Mouse (Mus musculus) limb, embryonic 11.5 days (tissue): ENCODE results near the gene Ypel2. TPM values are rescaled to one million over a fixed set of nuclear protein-coding genes. Genes with fewer than 3 reads are reported as not detected.
A peak's percentile ranks its signal among the peaks of the same experiment; 100 is the strongest.

ENCODE experiments used
- ATAC-seq: fragments of 200-750 bp; cut with Nextera tagmentation; 2 replicates; pipeline ENCODE4 v1.8.0; 2017; ENCODE audit warnings: low read depth; ENCODE audit not compliant: insufficient number of reproducible peaks, low FRiP score, low TSS enrichment
- DNase-seq: peaks from one replicate; pipeline ENCODE4 v3.0.0-alpha.2; 2015; ENCODE audit warnings: low spot score
- H3K27ac ChIP-seq: fragments of 300-500 bp; sonication (generic); replicated peaks from 2 replicates; pipeline ENCODE4 v1.5.1; 2014; ENCODE audit warnings: low read depth, mild to moderate bottlenecking, low read length
- H3K27me3 ChIP-seq: fragments of 300-500 bp; sonication (generic); 2 replicates; pipeline ENCODE4 v1.6.1; 2014; ENCODE audit warnings: mild to moderate bottlenecking, low read length, mixed read lengths; ENCODE audit not compliant: control insufficient read depth, insufficient read depth
- H3K36me3 ChIP-seq: fragments of 300-500 bp; sonication (generic); 2 replicates; pipeline ENCODE4 v1.6.1; 2014; ENCODE audit warnings: mild to moderate bottlenecking, low read length, moderate library complexity, mixed read lengths; ENCODE audit not compliant: control insufficient read depth, insufficient read depth
- H3K4me1 ChIP-seq: fragments of 300-500 bp; sonication (generic); 2 replicates; pipeline ENCODE4 v1.6.1; 2014; ENCODE audit warnings: low read length, mixed read lengths; ENCODE audit not compliant: control insufficient read depth, insufficient read depth
- H3K4me2 ChIP-seq: fragments of 300-500 bp; sonication (generic); 2 replicates; pipeline ENCODE4 v1.6.1; 2014; ENCODE audit warnings: low read depth, mild to moderate bottlenecking, moderate library complexity; ENCODE audit not compliant: severe bottlenecking
- H3K4me3 ChIP-seq: fragments of 300-500 bp; sonication (generic); 2 replicates; pipeline ENCODE4 v1.5.1; 2014; ENCODE audit warnings: low read depth, low read length
- H3K9ac ChIP-seq: fragments of 300-500 bp; sonication (generic); 2 replicates; pipeline ENCODE4 v1.6.1; 2014; ENCODE audit warnings: mild to moderate bottlenecking, low read length
- H3K9me3 ChIP-seq: fragments of 300-500 bp; sonication (generic); 2 replicates; pipeline ENCODE4 v1.6.1; 2016; ENCODE audit warnings: low read length; ENCODE audit not compliant: control insufficient read depth
- WGBS: fragments of 180-500 bp; shearing (Covaris S2); extraction: QIAGEN DNeasy Blood & Tissue Kit; methylation state at CpG from one replicate; pipeline ENCODE4 v1.1.7; 2014; 5-methylcytosine and 5-hydroxymethylcytosine counted together
- polyA plus RNA-seq: library from polyadenylated mRNA; unstranded; fragments of >200 nt; fragmentation: Nextera tagmentation; extraction: Ambion mirVana; gene quantifications from 2 replicates; pipeline ENCODE4 v1.2.1, GENCODE M21; 2014

The Ypel2 gene
- polyA plus RNA-seq, 1 experiment from 2014 or later: 7.0 TPM

DNA sequence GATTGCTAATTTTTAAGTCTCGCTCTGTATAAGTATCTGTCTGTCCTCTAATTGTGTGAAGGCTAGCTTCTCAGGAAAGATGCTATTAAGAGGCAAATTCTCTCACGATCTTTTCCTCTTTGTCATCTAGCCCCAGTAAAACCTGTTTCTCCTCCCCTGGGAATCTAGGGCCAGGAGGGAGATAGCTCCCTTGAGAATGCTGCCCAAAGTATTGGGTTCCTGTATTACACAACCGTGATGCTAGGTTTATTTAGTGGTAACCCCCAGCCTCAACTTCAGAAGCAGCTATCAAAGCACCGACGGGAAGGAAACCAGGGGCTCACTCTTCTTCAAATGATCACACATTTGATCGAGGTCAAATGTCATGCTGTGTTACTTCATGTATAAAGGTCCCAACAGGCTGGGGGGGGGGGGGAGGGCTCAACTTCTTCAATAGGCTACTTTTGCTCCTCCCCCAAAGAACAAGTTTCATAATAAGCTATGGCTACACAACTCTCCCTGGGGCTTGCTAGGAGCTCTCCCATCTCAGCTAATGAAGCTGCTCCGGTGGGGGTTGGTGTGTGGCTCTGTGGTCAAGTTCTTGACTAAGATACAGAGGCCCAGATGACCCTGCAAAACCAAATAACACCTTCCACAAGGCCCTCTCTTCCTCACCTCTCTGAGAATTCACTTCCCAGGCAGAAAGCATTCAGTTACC lies 22.3 kb downstream of the Ypel2 start:
- ATAC-seq (no peak), DNase-seq (no peak)
- no peaks in the 10 kb centered on the region for H3K27me3 ChIP-seq
- 0 out of 2 replicates have a peak overlapping the region, but pooled peaks have one; percentile 3 for H3K27ac ChIP-seq
- H3K4me3 ChIP-seq: no peak overlapping the region
- no peaks in the 10 kb centered on the region; the same call in 1 of the 2 replicates for H3K36me3 ChIP-seq
- H3K4me2 ChIP-seq: no peak overlapping the region
- H3K9me3 ChIP-seq: no peaks in the 10 kb centered on the region
- peaks cover 33% of the 10 kb centered on the region for H3K4me1 ChIP-seq
- 71% methylated on average over 7 of the region's 7 CpGs for WGBS
- H3K9ac ChIP-seq: no peak overlapping the region

DNA sequence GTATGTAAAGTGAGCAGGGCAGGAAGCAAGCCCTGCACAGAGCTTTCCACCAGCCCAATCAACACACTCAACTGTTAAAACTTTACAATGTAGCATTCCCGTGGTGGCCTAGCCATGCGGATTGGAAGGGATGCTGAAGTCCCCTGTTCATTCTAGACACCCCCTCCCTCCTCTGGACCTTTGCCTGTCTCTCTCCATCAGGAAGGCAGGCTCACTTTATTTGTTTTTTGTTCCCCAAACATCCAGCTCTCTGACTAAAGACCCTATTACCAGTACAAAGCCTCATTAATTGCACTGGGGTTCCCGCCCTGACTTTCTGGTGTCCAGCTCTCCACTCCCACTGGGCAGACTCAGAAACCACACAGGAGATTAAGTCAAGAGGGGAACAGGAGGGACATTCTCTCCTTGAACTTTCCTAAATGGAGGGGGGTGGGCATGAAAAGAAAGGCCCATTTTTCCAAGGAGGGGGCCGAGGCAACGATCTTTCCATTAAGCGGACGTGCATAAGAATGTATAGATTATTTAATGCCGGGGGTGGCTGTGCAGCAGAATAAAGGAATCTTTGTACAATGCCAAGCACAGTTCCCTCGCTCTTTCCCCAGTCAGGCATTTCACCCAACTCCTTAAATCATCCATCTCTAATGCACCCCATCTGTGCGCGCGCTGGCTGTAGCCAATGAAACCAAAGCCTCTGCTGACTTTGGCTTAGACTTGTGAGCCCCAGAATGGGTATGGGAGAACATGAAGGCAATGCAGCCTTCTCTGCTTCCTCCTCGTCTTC lies 24.3 kb downstream of the Ypel2 start:
- ATAC-seq (peak; percentile 79), DNase-seq (peak; percentile 79)
- Histone ChIP-seq H3K27me3 (no peaks in the 10 kb centered on the region), H3K4me1 (peaks cover 33% of the 10 kb centered on the region), H3K9me3 (no peaks in the 10 kb centered on the region), H3K36me3 (no peaks in the 10 kb centered on the region; the same call in 1 of the 2 replicates), H3K9ac (no peak overlapping the region), H3K4me3 (no peak overlapping the region), H3K27ac (peak overlapping the region; percentile 90), H3K4me2 (peak overlapping the region; percentile 5)
- WGBS: 44% methylated on average over 13 of the region's 13 CpGs

DNA sequence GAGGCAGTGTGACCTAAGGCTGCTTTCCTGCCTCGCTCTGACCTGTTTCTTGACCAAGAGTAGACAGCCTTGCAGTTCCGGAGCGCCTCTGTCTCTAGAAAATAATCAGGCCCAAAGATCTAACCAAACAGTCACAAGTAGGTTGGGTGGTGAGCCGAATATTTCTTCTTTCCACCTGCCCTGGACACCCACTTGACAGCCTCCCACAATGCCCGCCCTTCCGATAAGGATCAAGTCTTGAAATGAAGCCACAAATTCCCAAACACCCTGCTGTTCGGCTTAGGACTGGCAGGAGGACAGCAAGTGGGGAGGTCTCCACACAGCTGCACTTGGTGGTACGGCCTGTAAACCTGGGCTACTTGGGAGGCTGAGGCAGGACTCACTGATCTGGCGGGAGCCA lies 26.0 kb downstream of the Ypel2 start:
- WGBS: 90% methylated on average over 9 of the region's 9 CpGs
- Histone ChIP-seq H3K4me3 (no peak overlapping the region), H3K27ac (peak overlapping the region; percentile 90)

DNA sequence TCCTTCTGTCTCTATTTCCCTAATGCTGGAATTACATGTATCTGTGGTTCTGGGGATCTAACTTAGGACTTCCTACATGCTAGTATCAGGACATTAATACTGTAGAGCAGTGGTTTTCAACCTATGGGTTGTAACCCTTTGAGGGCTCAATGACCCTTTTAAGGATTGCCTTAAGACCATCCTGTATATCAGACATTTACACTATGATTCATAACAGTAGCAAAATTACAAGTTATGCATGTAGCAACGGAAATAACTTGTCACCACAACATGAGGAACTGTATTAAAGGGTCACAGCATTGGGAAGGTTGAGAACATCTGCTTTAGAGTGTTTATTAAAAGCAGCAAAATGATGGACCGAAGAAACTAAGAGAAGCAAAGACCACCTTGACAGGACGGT lies 26.8 kb downstream of the Ypel2 start:
- no peak overlapping the region for H3K4me3 ChIP-seq
- DNase-seq (no peak), ATAC-seq (no peak)
- no peaks in the 10 kb centered on the region; the same call in 1 of the 2 replicates for H3K36me3 ChIP-seq
- no peak overlapping the region for H3K27ac ChIP-seq
- no peak overlapping the region for H3K4me2 ChIP-seq
- no peaks in the 10 kb centered on the region for H3K9me3 ChIP-seq
- WGBS: 94% methylated on average over 3 of the region's 3 CpGs
- peaks cover 26% of the 10 kb centered on the region for H3K4me1 ChIP-seq
- no peak overlapping the region for H3K9ac ChIP-seq
- H3K27me3 ChIP-seq: no peaks in the 10 kb centered on the region

More for the DNA sequence above, 26.0 kb downstream of the Ypel2 start:
- peaks cover 29% of the 10 kb centered on the region for H3K4me1 ChIP-seq
- no peak for DNase-seq
- H3K9me3 ChIP-seq: no peaks in the 10 kb centered on the region
- H3K27me3 ChIP-seq: no peaks in the 10 kb centered on the region
- H3K36me3 ChIP-seq: no peaks in the 10 kb centered on the region; the same call in 1 of the 2 replicates
- no peak overlapping the region for H3K9ac ChIP-seq
- no peak overlapping the region for H3K4me2 ChIP-seq
- ATAC-seq: no peak

DNA sequence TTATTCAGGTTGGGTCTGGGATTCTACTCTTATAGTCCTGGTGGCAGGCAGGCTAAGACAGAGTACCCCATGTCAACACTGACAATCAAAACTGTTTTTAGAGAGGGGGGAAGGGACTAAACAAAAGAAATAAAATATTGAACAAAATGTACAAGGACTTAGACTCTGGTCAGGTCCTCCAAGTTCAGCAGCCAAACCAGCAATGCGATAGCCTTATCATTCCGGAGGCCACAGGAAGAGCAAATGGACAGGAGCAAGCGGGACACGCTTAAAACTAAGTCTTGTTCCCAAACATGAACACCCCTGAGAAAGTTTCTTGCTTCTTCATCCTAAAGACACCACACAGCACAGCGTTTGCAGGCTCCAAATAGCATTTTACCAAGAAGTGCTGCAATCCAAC lies 28.4 kb downstream of the Ypel2 start:
- Histone ChIP-seq H3K27ac (no peak overlapping the region), H3K4me1 (peaks cover 27% of the 10 kb centered on the region), H3K9ac (no peak overlapping the region)

DNA sequence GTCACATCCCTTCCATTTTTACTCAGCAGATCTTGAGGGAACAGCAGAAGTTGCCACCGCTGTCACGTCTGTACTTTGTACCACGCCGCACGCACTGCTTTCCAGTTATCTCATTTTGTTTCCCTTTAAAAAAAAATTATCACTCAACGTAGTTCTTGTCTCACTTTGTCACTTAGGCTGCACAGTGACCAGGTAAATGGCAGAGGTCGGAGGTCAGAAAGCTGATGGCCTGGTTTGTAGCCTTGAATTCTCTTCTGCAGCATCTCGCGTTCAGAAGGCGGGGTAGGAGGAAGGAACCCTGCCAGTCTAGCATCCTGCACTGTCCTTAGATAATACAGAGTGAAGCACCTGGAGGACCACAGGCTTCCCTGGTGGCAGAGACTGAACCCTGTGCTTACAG lies 29.8 kb downstream of the Ypel2 start:
- no peak overlapping the region for H3K4me2 ChIP-seq
- ATAC-seq (no peak), DNase-seq (no peak)
- WGBS: 91% methylated on average over 10 of the region's 10 CpGs
- no peak overlapping the region for H3K27ac ChIP-seq
- H3K4me1 ChIP-seq: peaks cover 32% of the 10 kb centered on the region
- H3K4me3 ChIP-seq: no peak overlapping the region
- H3K9me3 ChIP-seq: no peaks in the 10 kb centered on the region
- H3K27me3 ChIP-seq: no peaks in the 10 kb centered on the region
- no peak overlapping the region for H3K9ac ChIP-seq
- no peaks in the 10 kb centered on the region; the same call in 1 of the 2 replicates for H3K36me3 ChIP-seq

More for the DNA sequence above, 28.4 kb downstream of the Ypel2 start:
- Histone ChIP-seq H3K4me3 (no peak overlapping the region), H3K9me3 (no peaks in the 10 kb centered on the region), H3K36me3 (no peaks in the 10 kb centered on the region; the same call in 1 of the 2 replicates), H3K27me3 (no peaks in the 10 kb centered on the region), H3K4me2 (no peak overlapping the region)
- WGBS: 95% methylated on average over 5 of the region's 5 CpGs
- DNase-seq (no peak), ATAC-seq (no peak)

DNA sequence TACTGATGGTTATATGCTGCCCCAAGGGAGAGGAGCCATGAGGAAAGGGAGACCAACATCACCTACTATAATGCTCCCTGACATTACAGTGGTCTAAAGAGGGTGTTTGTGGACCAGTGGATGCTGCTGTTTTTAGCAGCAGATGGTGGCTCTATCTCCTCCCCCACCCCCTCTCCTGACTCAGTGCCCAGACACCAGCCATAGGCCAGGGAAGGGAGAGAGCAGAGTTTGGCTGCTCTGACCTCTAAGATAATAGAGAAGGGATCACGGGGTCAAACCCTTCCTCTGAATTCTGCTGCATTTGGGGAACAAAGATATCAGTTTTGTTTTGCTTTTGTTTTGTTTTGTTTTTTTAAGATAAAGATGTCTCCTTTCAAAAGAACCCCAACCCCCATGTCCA lies 30.5 kb downstream of the Ypel2 start:
- H3K4me3 ChIP-seq: no peak overlapping the region
- no peaks in the 10 kb centered on the region; the same call in 1 of the 2 replicates for H3K36me3 ChIP-seq
- no peak overlapping the region for H3K9ac ChIP-seq
- no peaks in the 10 kb centered on the region for H3K27me3 ChIP-seq
- DNase-seq: no peak
- H3K4me2 ChIP-seq: no peak overlapping the region
- no peaks in the 10 kb centered on the region for H3K9me3 ChIP-seq
- peaks cover 32% of the 10 kb centered on the region for H3K4me1 ChIP-seq
- ATAC-seq: no peak
- no peak overlapping the region for H3K27ac ChIP-seq
- 63% methylated on average over 1 of the region's 1 CpGs for WGBS

DNA sequence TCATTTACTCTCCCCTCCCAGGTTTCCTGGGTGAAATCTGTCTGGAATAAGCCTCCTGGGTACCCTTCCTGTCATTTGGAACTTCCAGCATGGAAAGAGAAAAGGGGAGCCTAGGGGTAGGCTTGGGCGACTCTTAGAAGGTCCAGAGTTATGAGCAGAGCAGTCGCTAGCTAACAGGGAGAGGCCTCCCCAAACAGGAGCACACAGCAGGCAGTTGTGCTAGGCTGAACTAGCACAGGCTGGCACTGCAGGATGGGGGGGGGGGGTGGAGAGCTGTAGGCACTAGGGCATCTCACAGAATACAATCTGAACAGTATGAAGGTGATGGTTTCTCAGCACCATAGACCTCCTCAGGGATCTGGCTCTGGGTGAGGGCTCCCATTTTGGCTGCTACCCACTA lies 31.1 kb downstream of the Ypel2 start:
- no peak overlapping the region for H3K9ac ChIP-seq
- no peaks in the 10 kb centered on the region for H3K27me3 ChIP-seq
- H3K36me3 ChIP-seq: no peaks in the 10 kb centered on the region
- DNase-seq (no peak), ATAC-seq (no peak)
- no peak overlapping the region for H3K4me3 ChIP-seq
- H3K4me1 ChIP-seq: peaks cover 33% of the 10 kb centered on the region
- H3K9me3 ChIP-seq: no peaks in the 10 kb centered on the region
- no peak overlapping the region for H3K27ac ChIP-seq
- 68% methylated on average over 2 of the region's 2 CpGs for WGBS
- H3K4me2 ChIP-seq: no peak overlapping the region
